8 mouse cellular contexts compared by ENCODE assay signal in the genomic region with DNA sequence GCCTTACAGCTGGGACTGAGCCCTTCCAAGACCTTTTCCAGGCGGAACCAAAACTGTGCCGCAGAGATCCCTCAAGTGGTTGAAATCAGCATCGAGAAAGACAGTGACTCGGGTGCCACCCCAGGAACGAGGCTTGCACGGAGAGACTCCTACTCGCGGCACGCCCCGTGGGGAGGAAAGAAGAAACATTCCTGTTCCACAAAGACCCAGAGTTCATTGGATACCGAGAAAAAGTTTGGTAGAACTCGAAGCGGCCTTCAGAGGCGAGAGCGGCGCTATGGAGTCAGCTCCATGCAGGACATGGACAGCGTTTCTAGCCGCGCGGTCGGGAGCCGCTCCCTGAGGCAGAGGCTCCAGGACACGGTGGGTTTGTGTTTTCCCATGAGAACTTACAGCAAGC. TPM values are rescaled to one million over a fixed set of nuclear protein-coding genes. Genes with fewer than 3 reads are reported as not detected.
DNase-seq lines count a peak whose midpoint lies in the region; ATAC-seq lines count a peak whose summit lies in the region.

No protein-coding gene starts in this region.

- H3K27me3 ChIP-seq in heart, embryonic 10.5 days (ENCODE audit: insufficient read depth, poor library complexity, severe bottlenecking) = no peaks in the 10 kb centered on the region
- H3K27me3 ChIP-seq in midbrain, embryonic 10.5 days (ENCODE audit: low read depth, poor library complexity, severe bottlenecking) = no peaks in the 10 kb centered on the region
- no peaks in the 10 kb centered on the region for H3K27me3 ChIP-seq in midbrain, embryonic 14.5 days (ENCODE audit: control insufficient read depth, insufficient read depth, low read length)
- H3K27me3 ChIP-seq in heart, embryonic 13.5 days (replicated peaks) = no peaks in the 10 kb centered on the region

- peaks cover 20% of the 10 kb centered on the region for H3K36me3 ChIP-seq in heart, embryonic 10.5 days
- peaks cover 17% of the 10 kb centered on the region for H3K36me3 ChIP-seq in midbrain, embryonic 10.5 days
- peaks cover 17% of the 10 kb centered on the region for H3K36me3 ChIP-seq in midbrain, embryonic 14.5 days (ENCODE audit: control insufficient read depth, insufficient read depth, low read length)
- H3K36me3 ChIP-seq in heart, embryonic 13.5 days = peaks cover 41% of the 10 kb centered on the region

- H3K9me3 ChIP-seq in heart, embryonic 10.5 days = no peaks in the 10 kb centered on the region
- H3K9me3 ChIP-seq in midbrain, embryonic 10.5 days (replicated peaks) = no peaks in the 10 kb centered on the region
- H3K9me3 ChIP-seq in midbrain, embryonic 14.5 days (ENCODE audit: control insufficient read depth, low read length) = no peaks in the 10 kb centered on the region
- H3K9me3 ChIP-seq in heart, embryonic 13.5 days = no peaks in the 10 kb centered on the region

- H3K4me2 ChIP-seq in midbrain, embryonic 14.5 days (ENCODE audit: low read length) = no peak overlapping the region
- peak overlapping the region; percentile 28 for H3K4me2 ChIP-seq in heart, embryonic 13.5 days

- H3K27ac ChIP-seq in heart, embryonic 10.5 days = no peak overlapping the region
- no peak overlapping the region for H3K27ac ChIP-seq in midbrain, embryonic 10.5 days (replicated peaks)
- H3K27ac ChIP-seq in midbrain, embryonic 14.5 days (replicated peaks; ENCODE audit: low read depth, low read length) = no peak overlapping the region
- H3K27ac ChIP-seq in heart, embryonic 13.5 days (replicated peaks) = no peak overlapping the region

- no peak overlapping the region for H3K9ac ChIP-seq in midbrain, embryonic 14.5 days (replicated peaks; ENCODE audit: low read length)
- no peak overlapping the region for H3K9ac ChIP-seq in heart, embryonic 13.5 days

- 70% methylated on average over 23 of the region's 23 CpGs for WGBS in heart, embryonic 10.5 days
- WGBS in midbrain, embryonic 10.5 days = 70% methylated on average over 23 of the region's 23 CpGs
- WGBS in midbrain, embryonic 14.5 days = 71% methylated on average over 23 of the region's 23 CpGs
- 66% methylated on average over 23 of the region's 23 CpGs for WGBS in heart, embryonic 13.5 days

- no peaks in the 10 kb centered on the region for H3K4me1 ChIP-seq in heart, embryonic 10.5 days
- H3K4me1 ChIP-seq in midbrain, embryonic 10.5 days = no peaks in the 10 kb centered on the region
- H3K4me1 ChIP-seq in midbrain, embryonic 14.5 days (ENCODE audit: control insufficient read depth, insufficient read depth, low read length) = no peaks in the 10 kb centered on the region
- H3K4me1 ChIP-seq in heart, embryonic 13.5 days = no peaks in the 10 kb centered on the region

- no peak overlapping the region for H3K4me3 ChIP-seq in heart, embryonic 10.5 days
- 0 out of 2 replicates have a peak overlapping the region, but pooled peaks have one; percentile 9 for H3K4me3 ChIP-seq in midbrain, embryonic 10.5 days
- H3K4me3 ChIP-seq in midbrain, embryonic 14.5 days (replicated peaks; ENCODE audit: low read depth, low read length) = no peak overlapping the region
- H3K4me3 ChIP-seq in heart, embryonic 13.5 days = no peak overlapping the region

- no peak for ATAC-seq in midbrain, embryonic 14.5 days (ENCODE audit: low FRiP score, low TSS enrichment)
- no peak for ATAC-seq in heart, embryonic 13.5 days (ENCODE audit: extremely low read depth, insufficient number of reproducible peaks, low FRiP score, low TSS enrichment)
- ATAC-seq in activated CD4-positive, CD25-positive, alpha-beta regulatory T cell, adult 4 months = no peak

- DNase-seq in heart, adult 11 months = peak; percentile 93
- DNase-seq in heart, embryonic 10.5 days (ENCODE audit: low spot score) = no peak
- peak; percentile 26 for DNase-seq in midbrain, embryonic 10.5 days (ENCODE audit: low spot score)
- DNase-seq in midbrain, embryonic 14.5 days = no peak
- DNase-seq in testis, postnatal 10 days (ENCODE audit: low spot score) = peak; percentile 64
- no peak for DNase-seq in cerebellum, adult 9-11 months

RNA-seq across cellular contexts. Expression of a gene that starts 26.3 kb away (rescaled TPM):
- 9.4 and 11.0 TPM in 2 replicates for polyA plus RNA-seq in heart, embryonic 10.5 days (2016; fragmentation: Nextera tagmentation; extraction: Ambion mirVana)
- 8.5 and 8.9 TPM in 2 replicates for polyA plus RNA-seq in midbrain, embryonic 10.5 days (2016; fragmentation: Nextera tagmentation; extraction: Ambion mirVana)
- 17.6 and 20.1 TPM in 2 replicates for polyA plus RNA-seq in midbrain, embryonic 14.5 days (2014; fragmentation: Nextera tagmentation; extraction: Ambion mirVana)
- polyA plus RNA-seq in heart, embryonic 13.5 days (2015; fragmentation: Nextera tagmentation; extraction: Ambion mirVana) = 9.2 TPM in 2 replicates
- polyA plus RNA-seq in activated CD4-positive, CD25-positive, alpha-beta regulatory T cell, adult 4 months (2017; shearing (Covaris generic)) = 1 to 10 TPM; 5.7 to 7.9 TPM

Comparison
In these comparisons a context has a peak if more than half of its experiments do, and no peak if none do; other contexts are left out.
1. DNase-seq: peak in heart, adult 11 months (single experiment), midbrain, embryonic 10.5 days (single experiment) and testis, postnatal 10 days (single experiment); none in heart, embryonic 10.5 days (single experiment), midbrain, embryonic 14.5 days (single experiment) and cerebellum, adult 9-11 months (single experiment).